Mouse (Mus musculus) liver, embryonic 14.5 days (tissue): Measurements from ENCODE around the gene Lrtm2.

Source experiments
- CTCF ChIP-seq: IDR thresholded peaks from 2 replicates; pipeline ENCODE4 v1.5.1; 2016; ENCODE audit warnings: antibody characterized with exemption, low read depth, control low read depth
- EP300 ChIP-seq: IDR thresholded peaks from 2 replicates; pipeline ENCODE4 v1.6.1; 2016; ENCODE audit warnings: antibody characterized with exemption, low read depth

DNA sequence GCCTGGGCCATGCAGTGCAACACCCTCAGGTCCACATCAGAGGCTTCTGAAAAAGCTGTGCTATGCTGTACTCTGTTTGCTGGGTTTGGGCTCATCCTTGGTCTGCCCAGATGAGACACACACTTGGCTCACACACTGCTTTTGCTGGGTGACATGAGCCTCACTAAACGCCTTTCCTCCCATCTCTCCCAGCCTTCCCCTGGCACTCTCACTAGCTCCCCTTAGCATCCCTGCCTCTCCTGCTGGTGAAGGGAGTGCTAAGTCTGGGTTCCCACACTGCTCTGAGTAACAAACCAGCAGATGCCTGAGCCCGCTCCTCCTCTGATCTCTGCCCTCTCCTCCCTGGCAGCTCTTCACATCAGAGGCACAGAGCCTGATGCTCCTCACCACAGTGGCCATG, 53.9 kb downstream of the Lrtm2 start:
- TF ChIP-seq CTCF: no peak
- no peak for TF ChIP-seq EP300
